Mouse (Mus musculus) ES-E14 (cell line): ENCODE measurements around the gene Usp32. TPM values are rescaled to one million over a fixed set of nuclear protein-coding genes. Genes with fewer than 3 reads are reported as not detected.
A peak's percentile ranks its signal among the peaks of the same experiment; 100 is the strongest.

Experiments
- DNase-seq: peaks from one replicate; pipeline ENCODE4 v3.0.0-alpha.2; 2013; ENCODE audit warnings: low read depth, low spot score
- H3K27ac ChIP-seq: 2 replicates; pipeline ENCODE4 v1.5.1; 2012; ENCODE audit warnings: low read depth, mild to moderate bottlenecking, low read length, moderate library complexity, mixed read lengths; ENCODE audit not compliant: poor library complexity, insufficient read depth, severe bottlenecking
- H3K36me3 ChIP-seq: 2 replicates; pipeline ENCODE4 v1.6.1; 2012; ENCODE audit warnings: mild to moderate bottlenecking, low read length, moderate library complexity, mixed read lengths; ENCODE audit not compliant: control insufficient read depth, poor library complexity, insufficient read depth, severe bottlenecking
- H3K4me1 ChIP-seq, 2 experiments: fragments of 150-350 bp in 1 of 2; sonication (generic) in 1 of 2; 2 replicates each; pipeline ENCODE4 v1.6.1; 2012; ENCODE audit warnings: low read length in 2 of 2, mild to moderate bottlenecking in 1 of 2, mixed read lengths in 1 of 2; ENCODE audit not compliant: control insufficient read depth in 2 of 2, insufficient read depth in 2 of 2, poor library complexity in 1 of 2
- H3K4me3 ChIP-seq, 2 experiments: fragments of 150-350 bp in 1 of 2; sonication (generic) in 1 of 2; 2 replicates each; pipeline ENCODE4 v1.5.1; 2012; ENCODE audit warnings: low read length in 2 of 2, low read depth in 1 of 2, mild to moderate bottlenecking in 1 of 2, mixed read lengths in 1 of 2; ENCODE audit not compliant: insufficient read depth in 1 of 2, poor library complexity in 1 of 2, severe bottlenecking in 1 of 2
- H3K9ac ChIP-seq: 2 replicates; pipeline ENCODE4 v1.6.1; 2012; ENCODE audit warnings: low read depth, mild to moderate bottlenecking, low read length, mixed read lengths; ENCODE audit not compliant: poor library complexity, insufficient read depth, severe bottlenecking
- H3K9me3 ChIP-seq: fragments of 150-350 bp; sonication (generic); 2 replicates; pipeline ENCODE4 v1.6.1; 2012; ENCODE audit warnings: low read depth, mild to moderate bottlenecking, low read length; ENCODE audit not compliant: control insufficient read depth, insufficient read depth
- CHD2 ChIP-seq: IDR thresholded peaks from 2 replicates; pipeline ENCODE4 v1.6.1; 2014; ENCODE audit warnings: mild to moderate bottlenecking, low read depth, low read length, inconsistent platforms
- HCFC1 ChIP-seq: IDR thresholded peaks from 2 replicates; pipeline ENCODE4 v1.6.1; 2012; ENCODE audit warnings: low read length, inconsistent platforms, borderline replicate concordance; ENCODE audit not compliant: insufficient read depth
- MAFK ChIP-seq: IDR thresholded peaks from 2 replicates; pipeline ENCODE4 v1.6.1; 2014; ENCODE audit warnings: mild to moderate bottlenecking, low read depth, low read length, inconsistent platforms; ENCODE audit not compliant: insufficient read depth
- ZC3H11A ChIP-seq: IDR thresholded peaks from 2 replicates; pipeline ENCODE4 v1.6.1; 2012; ENCODE audit warnings: low read depth, mild to moderate bottlenecking, inconsistent platforms, low read length, borderline replicate concordance
- ZNF384 ChIP-seq: IDR thresholded peaks from 2 replicates; pipeline ENCODE4 v1.6.1; 2012; ENCODE audit warnings: low read depth, low read length, inconsistent platforms
- in situ Hi-C, 2 experiments: fragments of 600-800 bp; cut with MboI; formaldehyde crosslinking; loops; one replicate each; pipeline ENCODE4 v1.15.1; 2025; ENCODE audit warnings: low sequenced_read_pairs in 2 of 2, inconsistent platforms in 1 of 2; ENCODE audit not compliant: unreplicated experiment in 2 of 2
- total RNA-seq: library from RNA; depleted of rRNA; stranded (reverse); fragments of 300-350 nt; gene quantifications from 2 replicates; pipeline ENCODE4 v1.2.3, GENCODE M21; 2012

The Usp32 gene
- total RNA-seq, 1 experiment = 20.1 TPM

DNA sequence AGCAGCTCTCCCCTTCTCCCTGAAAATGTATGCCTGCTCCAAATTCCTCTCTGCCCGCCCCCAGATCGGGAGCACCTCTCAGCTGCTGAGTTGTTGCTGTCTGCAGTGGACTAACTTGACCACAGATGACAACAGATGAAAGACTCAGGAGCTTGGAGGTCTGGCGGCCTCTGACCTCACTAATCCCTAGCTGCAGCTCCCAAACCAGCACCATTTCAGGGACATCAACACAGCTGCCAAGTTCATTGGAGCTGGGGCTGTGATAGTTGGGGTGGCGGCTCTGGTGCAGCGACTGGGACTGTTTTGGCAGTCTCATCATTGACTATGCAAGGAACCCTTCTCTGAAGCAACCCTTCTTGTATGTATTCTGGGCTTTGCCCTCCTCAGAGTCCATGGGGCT is 44.8 kb downstream of the Usp32 start:
- DNase-seq = no peak
- Histone ChIP-seq H3K27ac (no peak overlapping the region), H3K9me3 (no peaks in the 10 kb centered on the region), H3K9ac (no peak overlapping the region), H3K4me1 (peaks cover 2 to 4% of the 10 kb centered on the region in 2 experiments; a peak in 1 of 4 replicates), H3K4me3 (peak overlapping the region in 1 of 2 experiments; percentile 20; a peak in 1 of 4 replicates), H3K36me3 (no peaks in the 10 kb centered on the region)
- TF ChIP-seq HCFC1 = no peak
- TF ChIP-seq ZC3H11A = no peak
- in situ Hi-C loops = no loop called here

- Histone ChIP-seq H3K36me3 (no peaks in the 10 kb centered on the region), H3K4me1 (no peaks in the 10 kb centered on the region), H3K9ac (no peak overlapping the region), H3K27ac (no peak overlapping the region), H3K9me3 (no peaks in the 10 kb centered on the region), H3K4me3 (no peak overlapping the region)
- no peak for TF ChIP-seq HCFC1
- no peak for TF ChIP-seq MAFK
- TF ChIP-seq ZC3H11A = no peak
- TF ChIP-seq CHD2 = no peak
- TF ChIP-seq ZNF384 = no peak
- no peak for DNase-seq
- in situ Hi-C loops = no loop called here
These were observed 53.7 kb downstream of the Usp32 start for GRCm38 (mm10) chr11:85086253-85086652.

- no peak overlapping the region for H3K27ac ChIP-seq
- DNase-seq = no peak
- TF ChIP-seq HCFC1 (no peak), MAFK (no peak), ZC3H11A (no peak), ZNF384 (no peak), CHD2 (no peak)
- in situ Hi-C loops = no loop called here
- H3K4me3 ChIP-seq = no peak overlapping the region
- no peak overlapping the region for H3K9ac ChIP-seq
- H3K9me3 ChIP-seq = peaks cover 10% of the 10 kb centered on the region
- peaks cover 5% of the 10 kb centered on the region for H3K36me3 ChIP-seq
- H3K4me1 ChIP-seq = no peaks in the 10 kb centered on the region
These were observed 72.1 kb downstream of the Usp32 start for GRCm38 (mm10) chr11:85067871-85068270.

DNA sequence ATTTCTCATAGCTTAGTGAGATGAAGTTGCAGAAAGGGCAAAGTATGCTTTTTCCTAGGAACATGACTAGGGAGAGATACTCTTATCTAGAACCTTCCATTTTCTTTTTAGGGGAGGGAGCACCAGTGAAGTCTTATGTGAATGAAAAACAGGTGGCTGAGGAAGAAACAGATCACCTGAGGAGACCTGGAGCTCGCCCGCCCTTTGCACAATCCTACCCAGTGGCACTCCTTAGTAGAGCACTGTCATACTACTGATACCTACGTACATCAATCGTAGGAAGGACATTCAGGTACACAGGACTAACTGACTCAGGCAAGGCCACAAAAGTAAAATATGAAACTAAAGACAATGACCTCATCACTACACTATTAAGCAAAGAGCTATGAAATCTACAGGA is 81.4 kb downstream of the Usp32 start:
- Histone ChIP-seq H3K9me3 (peaks cover 8% of the 10 kb centered on the region), H3K4me3 (no peak overlapping the region), H3K9ac (no peak overlapping the region), H3K4me1 (no peaks in the 10 kb centered on the region), H3K27ac (no peak overlapping the region), H3K36me3 (no peaks in the 10 kb centered on the region)
- in situ Hi-C loops = no loop called here
- no peak for DNase-seq
- TF ChIP-seq CHD2 (no peak), ZNF384 (no peak), MAFK (no peak), HCFC1 (no peak), ZC3H11A (no peak)

DNA sequence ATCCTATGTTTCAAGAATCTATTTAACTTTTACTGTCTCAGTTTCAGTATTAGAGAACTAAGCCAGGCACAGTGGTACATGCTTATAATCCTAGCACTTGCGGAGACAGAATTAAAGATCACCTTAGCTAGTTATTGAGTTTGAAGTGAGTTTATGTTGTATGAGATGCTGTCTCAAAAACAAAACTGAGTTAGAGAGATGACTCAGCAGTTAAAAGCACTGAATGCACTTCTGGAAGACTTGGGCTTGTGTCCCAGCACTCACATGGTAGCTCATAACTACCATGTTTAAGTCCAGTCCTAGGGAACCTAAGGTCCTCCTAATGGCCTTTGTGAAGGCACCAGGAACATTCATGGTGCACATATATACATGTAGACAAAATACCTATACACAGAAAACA is 82.4 kb downstream of the Usp32 start:
- no peak overlapping the region for H3K27ac ChIP-seq
- no peaks in the 10 kb centered on the region for H3K36me3 ChIP-seq
- TF ChIP-seq HCFC1 (no peak), MAFK (0 out of 2 replicates have a peak, but pooled peaks have one; percentile 10), ZC3H11A (no peak), ZNF384 (no peak)
- peaks cover 8% of the 10 kb centered on the region for H3K9me3 ChIP-seq
- in situ Hi-C loops = no loop called here
- DNase-seq = no peak
- no peaks in the 10 kb centered on the region for H3K4me1 ChIP-seq
- no peak overlapping the region for H3K4me3 ChIP-seq
- H3K9ac ChIP-seq = no peak overlapping the region
